Mouse (Mus musculus) left cerebral cortex, postnatal 25 days (tissue): ENCODE data around the gene Olfr854. TPM values are rescaled to one million over a fixed set of nuclear protein-coding genes. Genes with fewer than 3 reads are reported as not detected.

ENCODE experiments used
- DNase-seq, 2 experiments: peaks; one replicate each; pipeline ENCODE4 v3.0.0; 2022; ENCODE audit warnings: low spot score in 2 of 2, mixed read lengths in 1 of 2
- intact Hi-C: fragments of 180-260 bp; cut with DNase I; formaldehyde crosslinking; loops from one replicate; pipeline ENCODE4 v1.15.1; 2025
- total RNA-seq, 2 experiments: library from RNA; stranded (reverse); gene quantifications; 2 replicates each; pipeline ENCODE4 v1.2.3; 2021

Gene Olfr854
- not detected for total RNA-seq

- intact Hi-C loops: no loop called here
- DNase-seq: no peak
These were observed at the start of gene Olfr854 for GRCm38 (mm10) chr9:19567282-19567681. Gene Olfr854, minus strand, starts transcription at chr9:19567382.

- intact Hi-C loops: no loop called here
- DNase-seq: no peak
These were observed 15.1 kb upstream of the Olfr854 start, which contains the start of gene Olfr855 for GRCm38 (mm10) chr9:19582317-19582716. Gene Olfr855, plus strand, starts transcription at chr9:19582617.

DNA sequence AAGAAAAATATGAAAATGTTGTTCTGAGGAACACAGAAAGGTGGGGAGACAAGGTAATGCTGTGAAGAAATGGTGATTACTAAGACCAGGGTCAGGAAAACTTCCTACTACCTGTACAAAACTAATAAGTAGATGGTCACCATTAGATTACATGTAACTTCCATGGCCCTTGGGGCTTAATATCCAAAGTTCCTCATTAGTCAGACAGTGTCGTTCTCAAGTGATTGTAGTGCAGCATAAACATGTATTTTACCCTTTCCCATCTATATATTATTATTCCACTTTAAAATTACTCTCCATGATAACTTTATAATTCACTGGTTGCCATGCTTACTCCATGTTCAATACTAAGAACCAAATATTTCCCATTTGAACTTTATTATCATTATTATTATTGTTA is 26.2 kb downstream of the Olfr854 start, which contains the start of gene Olfr853:
Gene Olfr853 (minus strand): TSS at position 101 of the 400 bp plus-strand sequence.
- DNase-seq: no peak
- intact Hi-C loops: no loop called here

Other genes starting within 250 kb of the Olfr854 start
- gene Olfr845, start 230.9 kb downstream of the Olfr854 start, total RNA-seq: not detected
- gene Olfr846, start 203.4 kb downstream of the Olfr854 start, total RNA-seq: not detected
- not detected for gene Olfr847, start 188.7 kb downstream of the Olfr854 start, total RNA-seq
- gene Olfr849, start 127.1 kb downstream of the Olfr854 start, total RNA-seq: not detected
- not detected for gene Olfr850, start 89.1 kb downstream of the Olfr854 start, total RNA-seq
- gene Olfr851, start 74.1 kb downstream of the Olfr854 start, total RNA-seq: not detected
- gene Olfr853, start 26.3 kb downstream of the Olfr854 start, total RNA-seq: not detected
- gene Olfr855, start 15.2 kb upstream of the Olfr854 start, total RNA-seq: not detected
- gene Zfp317, start 54.7 kb upstream of the Olfr854 start, total RNA-seq: 10 to 100 TPM; 19.8 to 22.3 TPM
- gene Olfr857, start 142.1 kb upstream of the Olfr854 start, total RNA-seq: not detected
- gene Olfr58, start 212.9 kb upstream of the Olfr854 start, total RNA-seq: not detected
- not detected for gene Olfr859, start 237.5 kb upstream of the Olfr854 start, total RNA-seq